Mouse (Mus musculus) midbrain, embryonic 15.5 days (tissue): Measurements from ENCODE around the gene Baz2b. TPM values are rescaled to one million over a fixed set of nuclear protein-coding genes. Genes with fewer than 3 reads are reported as not detected.
A peak's percentile ranks its signal among the peaks of the same experiment; 100 is the strongest.
"Not testable (repeated sequence)": the region's sequence is repeated elsewhere in the genome, so short reads cannot be mapped to it uniquely, and the experiment has no call there.

Experiments used
- ATAC-seq: fragments of 200-750 bp; cut with Nextera tagmentation; replicated peaks from 2 replicates; pipeline ENCODE4 v1.8.0; 2017; ENCODE audit warnings: moderate TSS enrichment
- H3K27ac ChIP-seq: fragments of 300-500 bp; sonication (generic); 2 replicates; pipeline ENCODE4 v1.5.1; 2015; ENCODE audit warnings: mild to moderate bottlenecking, inconsistent platforms
- H3K27me3 ChIP-seq: fragments of 300-500 bp; sonication (generic); replicated peaks from 2 replicates; pipeline ENCODE4 v1.6.1; 2015; ENCODE audit warnings: inconsistent platforms
- H3K36me3 ChIP-seq: fragments of 300-500 bp; sonication (generic); replicated peaks from 2 replicates; pipeline ENCODE4 v1.6.1; 2015; ENCODE audit warnings: inconsistent platforms
- H3K4me1 ChIP-seq: fragments of 300-500 bp; sonication (generic); 2 replicates; pipeline ENCODE4 v1.6.1; 2015; ENCODE audit warnings: inconsistent platforms
- H3K4me2 ChIP-seq: fragments of 300-500 bp; sonication (generic); 2 replicates; pipeline ENCODE4 v1.6.1; 2015; ENCODE audit warnings: inconsistent platforms, mild to moderate bottlenecking, moderate library complexity
- H3K4me3 ChIP-seq: fragments of 300-500 bp; sonication (generic); 2 replicates; pipeline ENCODE4 v1.5.1; 2015; ENCODE audit warnings: mild to moderate bottlenecking, inconsistent platforms
- H3K9ac ChIP-seq: fragments of 300-500 bp; sonication (generic); 2 replicates; pipeline ENCODE4 v1.6.1; 2015; ENCODE audit warnings: mild to moderate bottlenecking, inconsistent platforms
- H3K9me3 ChIP-seq: fragments of 300-500 bp; sonication (generic); 2 replicates; pipeline ENCODE4 v1.6.1; 2016; ENCODE audit warnings: inconsistent platforms
- WGBS: fragments of 180-500 bp; shearing (Covaris S2); methylation state at CpG from one replicate; pipeline ENCODE4 v1.1.7; 2015; ENCODE audit warnings: mixed read lengths; 5-methylcytosine and 5-hydroxymethylcytosine counted together
- polyA plus RNA-seq: library from polyadenylated mRNA; unstranded; fragments of >200 nt; fragmentation: Nextera tagmentation; extraction: Ambion mirVana; gene quantifications from 2 replicates; pipeline ENCODE4 v1.2.1, GENCODE M21; 2015

Baz2b gene
- polyA plus RNA-seq, 1 experiment from 2014 or later = 86.7 TPM

DNA sequence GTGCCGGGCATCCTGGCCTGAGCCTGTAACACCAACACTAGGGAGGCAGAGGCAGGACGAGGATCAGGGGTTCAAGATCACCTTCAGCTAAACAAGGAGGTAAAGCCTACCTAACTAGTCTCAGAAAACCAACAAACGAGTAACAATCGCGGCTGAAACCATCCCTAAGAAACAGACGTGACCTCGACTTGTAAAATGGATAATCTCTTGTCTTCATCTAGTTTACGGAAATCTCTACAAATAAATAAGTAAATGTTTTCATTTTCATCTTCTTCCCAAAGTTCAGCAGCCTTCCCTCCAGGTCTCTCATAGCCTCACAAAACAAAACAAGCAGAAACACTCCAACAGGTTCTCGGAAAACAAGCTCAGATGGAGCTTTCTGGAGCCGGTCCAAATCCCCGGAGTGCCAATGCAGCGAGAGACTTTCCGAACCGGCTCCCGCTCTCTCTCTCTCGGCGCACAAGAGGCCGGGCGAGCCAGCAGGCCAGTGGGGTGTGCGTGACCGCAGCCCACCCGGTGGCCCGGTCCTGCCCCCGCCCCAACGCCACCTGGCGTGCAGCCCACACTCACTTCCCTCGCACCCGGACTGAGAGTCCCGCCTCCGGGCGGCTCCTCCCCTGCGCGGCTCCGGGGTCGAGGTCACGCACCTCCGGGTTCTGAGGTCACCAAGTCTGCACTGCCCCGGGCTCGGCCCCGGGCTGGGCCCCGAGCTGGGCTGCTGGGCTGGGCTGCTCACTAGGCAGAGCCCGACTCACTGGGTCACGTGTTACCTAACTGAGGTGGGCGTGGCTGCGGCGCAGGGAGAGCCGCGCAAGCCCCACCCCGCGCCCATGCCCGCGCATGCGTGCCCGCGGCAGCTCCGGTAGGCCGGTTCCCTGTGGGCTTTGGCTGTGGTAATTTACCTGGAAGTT, 327.6 kb downstream of the Baz2b start, which contains the start of gene Wdsub1:
Gene Wdsub1, minus strand, starts transcription at position 761 of the 911 bp plus-strand sequence.
- Histone ChIP-seq H3K27me3 (no peaks in the 10 kb centered on the region), H3K36me3 (no peaks in the 10 kb centered on the region)
- 4% methylated on average over 57 of the region's 57 CpGs for WGBS

DNA sequence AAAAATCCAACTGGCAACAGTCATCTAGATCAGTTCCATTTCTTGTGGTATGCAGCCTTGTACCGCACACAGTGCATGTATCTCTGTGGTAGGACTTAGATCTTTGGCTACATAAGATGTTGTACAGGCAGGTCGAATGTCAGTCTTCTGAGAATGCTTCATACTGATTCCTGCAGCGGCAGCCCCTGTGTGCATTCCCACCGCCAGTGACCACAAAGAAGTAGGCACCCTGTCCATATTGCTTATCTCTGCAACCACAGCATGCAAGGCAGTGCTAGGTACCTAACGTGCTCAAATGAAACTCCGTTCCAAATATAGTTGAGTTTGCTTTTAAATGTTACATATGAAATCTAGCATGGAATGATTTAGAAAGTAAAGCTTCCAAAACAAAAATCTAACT, 328.2 kb downstream of the Baz2b start:
- H3K9ac ChIP-seq = no peak overlapping the region
- 79% methylated on average over 6 of the region's 6 CpGs for WGBS

More for the DNA sequence above, 327.6 kb downstream of the Baz2b start, which contains the start of gene Wdsub1:
- H3K27ac ChIP-seq = peak within 1 kb of the TSS; percentile 51; the same call in 1 of the 2 replicates
- peak within 1 kb of the TSS; percentile 97 for H3K4me2 ChIP-seq
- peaks cover 6% of the 10 kb centered on the region for H3K4me1 ChIP-seq
- peak within 1 kb of the TSS; percentile 73 for H3K9ac ChIP-seq
- ATAC-seq = peak; percentile 96
- peak within 1 kb of the TSS; percentile 93 for H3K4me3 ChIP-seq
- no peaks in the 10 kb centered on the region for H3K9me3 ChIP-seq

DNA sequence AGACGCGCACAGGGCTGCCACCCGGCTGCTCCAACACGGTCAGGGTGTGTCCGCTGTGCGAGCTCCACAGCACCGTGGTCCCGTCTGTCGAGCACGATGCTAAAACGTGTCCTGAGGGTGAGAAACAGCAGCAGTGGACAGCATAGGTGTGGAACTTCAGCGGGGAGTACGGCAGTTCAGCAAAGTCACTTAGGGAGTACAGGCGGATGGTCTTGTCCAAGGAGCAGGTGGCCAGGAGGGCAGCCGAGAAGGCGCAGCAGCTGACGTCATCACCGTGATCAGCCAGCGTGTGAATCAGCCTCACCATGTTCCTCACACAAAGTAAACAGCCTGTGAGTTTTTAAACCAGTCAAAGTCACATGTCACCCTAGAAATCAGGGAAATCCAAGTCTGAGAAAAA, 331.4 kb downstream of the Baz2b start:
- no peak overlapping the region for H3K9ac ChIP-seq
- no peak for ATAC-seq
- H3K4me1 ChIP-seq = peaks cover 6% of the 10 kb centered on the region
- H3K36me3 ChIP-seq = no peaks in the 10 kb centered on the region
- H3K4me2 ChIP-seq = no peak overlapping the region
- H3K9me3 ChIP-seq = no peaks in the 10 kb centered on the region
- H3K27me3 ChIP-seq = no peaks in the 10 kb centered on the region
- no peak overlapping the region for H3K4me3 ChIP-seq
- WGBS = 84% methylated on average over 19 of the region's 19 CpGs
- H3K27ac ChIP-seq = no peak overlapping the region

More for the DNA sequence above, 328.2 kb downstream of the Baz2b start:
- Histone ChIP-seq H3K27ac (no peak overlapping the region), H3K4me2 (peak overlapping the region; percentile 97), H3K9me3 (no peaks in the 10 kb centered on the region), H3K4me3 (peak overlapping the region; percentile 93), H3K4me1 (peaks cover 6% of the 10 kb centered on the region), H3K27me3 (no peaks in the 10 kb centered on the region), H3K36me3 (no peaks in the 10 kb centered on the region)
- no peak for ATAC-seq

DNA sequence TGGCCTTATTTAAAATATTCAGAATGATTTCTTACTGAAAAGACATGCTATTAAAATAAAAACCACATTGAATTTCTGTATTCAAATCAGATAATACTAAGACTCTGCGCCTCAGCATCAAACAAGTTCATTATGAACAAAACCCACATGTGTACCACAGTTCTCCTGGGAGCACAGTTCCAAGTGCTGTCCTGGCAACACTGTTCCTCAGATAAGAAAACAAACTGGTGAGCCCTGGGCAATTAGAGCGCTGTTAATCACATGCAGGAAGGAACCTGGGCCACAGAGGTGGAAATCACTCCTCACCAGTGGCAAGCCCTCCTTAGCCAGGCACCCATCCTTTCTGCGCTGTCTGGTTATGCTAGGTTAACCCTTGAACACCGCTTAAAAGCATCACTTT, 332.3 kb downstream of the Baz2b start:
- no peak overlapping the region for H3K4me3 ChIP-seq
- ATAC-seq = no peak
- no peak overlapping the region for H3K9ac ChIP-seq
- no peak overlapping the region for H3K27ac ChIP-seq
- 72% methylated on average over 4 of the region's 4 CpGs for WGBS
- H3K9me3 ChIP-seq = no peaks in the 10 kb centered on the region
- H3K4me1 ChIP-seq = peaks cover 6% of the 10 kb centered on the region
- H3K36me3 ChIP-seq = no peaks in the 10 kb centered on the region
- H3K27me3 ChIP-seq = no peaks in the 10 kb centered on the region
- H3K4me2 ChIP-seq = no peak overlapping the region

DNA sequence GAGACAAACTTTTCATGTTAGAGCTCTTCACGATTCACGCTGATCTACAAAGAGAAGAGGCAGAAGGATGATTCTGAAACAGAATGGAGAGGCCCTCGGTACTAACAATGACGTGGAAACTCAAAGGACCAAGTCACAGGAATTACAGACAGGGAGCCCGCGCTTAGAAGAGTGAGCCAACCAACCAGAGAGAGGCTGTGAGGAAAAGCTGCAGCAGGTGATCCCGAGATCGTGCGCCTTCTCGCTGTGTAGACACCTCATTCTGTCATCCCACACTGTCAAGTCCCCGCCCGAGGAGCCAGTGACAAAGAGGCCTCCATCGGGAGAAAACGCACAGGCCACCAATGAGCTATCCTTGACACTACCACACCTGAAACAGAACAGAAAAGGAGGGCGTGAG, 333.2 kb downstream of the Baz2b start:
- Histone ChIP-seq H3K27ac (no peak overlapping the region), H3K27me3 (no peaks in the 10 kb centered on the region), H3K4me1 (0 out of 2 replicates have a peak, but pooled peaks cover 2% of the 10 kb centered on the region), H3K4me3 (no peak overlapping the region), H3K4me2 (no peak overlapping the region), H3K9ac (no peak overlapping the region), H3K36me3 (no peaks in the 10 kb centered on the region), H3K9me3 (no peaks in the 10 kb centered on the region)
- peak; percentile 54; the same call in 1 of the 2 replicates for ATAC-seq
- WGBS = 90% methylated on average over 15 of the region's 15 CpGs

DNA sequence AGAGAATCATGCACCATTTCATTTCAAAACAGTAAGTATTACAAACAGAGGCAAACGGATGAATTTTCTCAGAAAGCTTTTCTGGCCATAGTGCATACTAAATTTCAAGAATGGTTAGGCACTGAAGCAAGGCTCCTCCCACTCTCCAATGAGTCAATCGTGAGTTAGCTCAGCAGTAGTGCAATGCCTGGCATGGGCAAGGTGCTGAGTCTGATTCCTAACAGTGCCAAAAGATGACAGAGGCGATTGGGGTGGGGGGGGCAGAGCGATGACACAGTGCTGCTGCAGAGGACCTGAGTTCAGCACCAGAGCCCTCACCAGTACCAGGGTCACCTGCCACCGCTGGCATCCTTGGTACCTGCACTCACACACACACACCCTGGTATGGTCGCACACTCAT, 339.1 kb downstream of the Baz2b start:
- Histone ChIP-seq H3K9me3 (no peaks in the 10 kb centered on the region), H3K36me3 (no peaks in the 10 kb centered on the region), H3K27ac (no peak overlapping the region), H3K4me1 (no peaks in the 10 kb centered on the region), H3K4me3 (no peak overlapping the region), H3K27me3 (no peaks in the 10 kb centered on the region), H3K9ac (no peak overlapping the region), H3K4me2 (no peak overlapping the region)
- no peak for ATAC-seq
- WGBS = 92% methylated on average over 6 of the region's 6 CpGs

DNA sequence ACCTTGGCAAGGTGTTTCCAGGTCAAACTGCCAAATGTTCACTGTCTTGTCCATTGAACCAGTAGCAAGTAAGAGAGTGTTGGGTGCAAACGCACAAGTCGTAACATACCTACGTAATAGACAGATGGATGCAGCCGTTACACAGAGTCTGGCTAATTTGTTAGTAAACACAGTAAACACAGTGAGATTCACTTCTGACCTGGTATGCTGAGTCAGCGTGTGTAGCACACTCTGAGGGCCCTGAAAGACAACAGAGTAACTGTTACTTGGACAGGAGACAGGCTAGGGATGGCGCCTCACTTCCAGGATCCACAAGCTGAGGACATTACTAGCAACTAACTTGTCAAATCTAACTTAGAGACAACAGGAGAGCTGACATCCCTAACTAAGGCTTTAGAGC, 347.0 kb downstream of the Baz2b start:
- H3K4me2 ChIP-seq = no peak overlapping the region
- no peak overlapping the region for H3K9ac ChIP-seq
- H3K27me3 ChIP-seq = no peaks in the 10 kb centered on the region
- no peaks in the 10 kb centered on the region for H3K36me3 ChIP-seq
- WGBS = 91% methylated on average over 6 of the region's 6 CpGs
- no peak overlapping the region for H3K4me3 ChIP-seq
- no peaks in the 10 kb centered on the region for H3K4me1 ChIP-seq
- no peaks in the 10 kb centered on the region for H3K9me3 ChIP-seq
- no peak for ATAC-seq
- no peak overlapping the region for H3K27ac ChIP-seq

DNA sequence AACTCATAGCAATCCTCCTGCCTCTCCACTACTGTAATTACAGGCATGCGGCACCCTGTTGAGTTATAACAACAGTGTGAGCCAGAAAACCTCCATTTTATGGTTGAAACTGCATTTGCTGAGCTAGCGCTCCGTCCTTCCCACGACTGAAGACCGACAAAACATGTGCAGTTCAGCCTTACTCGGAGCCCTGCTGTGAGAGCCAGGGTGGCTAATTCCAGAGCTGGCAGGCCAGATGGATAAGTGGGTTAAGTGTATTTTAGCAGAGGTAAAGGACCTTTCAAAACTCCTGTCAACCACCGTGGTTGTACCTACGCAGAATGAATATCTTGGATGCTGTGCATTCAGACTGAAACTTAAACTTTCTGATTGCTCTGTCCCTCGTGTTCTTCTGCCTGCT, 355.3 kb downstream of the Baz2b start:
- 86% methylated on average over 9 of the region's 9 CpGs for WGBS
- Histone ChIP-seq H3K4me2 (no peak overlapping the region), H3K4me1 (no peaks in the 10 kb centered on the region), H3K9ac (no peak overlapping the region), H3K27ac (no peak overlapping the region), H3K9me3 (no peaks in the 10 kb centered on the region), H3K36me3 (no peaks in the 10 kb centered on the region), H3K27me3 (no peaks in the 10 kb centered on the region), H3K4me3 (no peak overlapping the region)
- no peak for ATAC-seq

DNA sequence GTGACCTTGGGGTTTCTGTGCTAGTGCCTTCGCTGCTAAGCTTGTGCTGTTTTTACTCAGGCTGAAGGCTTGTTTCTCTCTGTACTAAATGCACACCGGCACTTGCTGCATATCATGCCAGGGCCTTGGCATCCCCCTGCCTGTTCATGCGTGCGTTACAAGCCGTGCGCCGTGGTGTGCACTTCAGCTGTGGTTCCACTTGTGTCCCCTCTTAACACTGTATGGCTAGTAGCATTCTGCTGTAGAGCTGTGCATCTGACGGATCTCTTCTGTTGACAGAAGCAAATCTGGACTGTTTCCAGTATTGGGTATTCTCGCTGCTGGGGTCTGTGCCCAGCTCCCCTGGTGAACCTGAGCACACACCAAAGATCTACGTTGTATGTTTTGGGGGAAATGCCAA, 356.1 kb downstream of the Baz2b start:
- H3K27ac ChIP-seq = no peak overlapping the region
- H3K4me2 ChIP-seq = no peak overlapping the region
- H3K27me3 ChIP-seq = no peaks in the 10 kb centered on the region
- no peaks in the 10 kb centered on the region for H3K4me1 ChIP-seq
- no peaks in the 10 kb centered on the region for H3K36me3 ChIP-seq
- no peak for ATAC-seq
- 89% methylated on average over 10 of the region's 10 CpGs for WGBS
- no peaks in the 10 kb centered on the region for H3K9me3 ChIP-seq
- H3K9ac ChIP-seq = no peak overlapping the region
- H3K4me3 ChIP-seq = no peak overlapping the region

DNA sequence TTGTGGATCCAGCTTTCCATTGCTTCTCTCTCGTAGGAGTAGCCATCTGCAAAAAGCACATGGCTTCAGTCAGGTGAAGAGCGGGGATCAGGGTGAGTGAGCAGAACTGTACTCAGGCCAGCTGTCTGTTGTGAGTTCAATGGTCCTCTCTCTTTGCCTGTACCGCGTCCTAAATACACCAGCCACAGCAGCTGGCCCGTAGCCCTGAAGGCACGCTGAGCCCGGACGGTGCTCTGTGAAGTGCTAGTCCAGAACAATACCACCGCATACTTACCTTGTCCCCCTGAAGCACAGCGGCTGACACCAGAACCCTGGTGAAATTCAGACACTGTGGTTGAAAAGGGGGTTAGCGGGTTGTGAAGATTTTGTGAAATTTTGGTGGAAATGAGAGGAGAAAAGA, 356.7 kb downstream of the Baz2b start:
- no peaks in the 10 kb centered on the region for H3K4me1 ChIP-seq
- no peak overlapping the region for H3K9ac ChIP-seq
- H3K9me3 ChIP-seq = no peaks in the 10 kb centered on the region
- H3K27ac ChIP-seq = no peak overlapping the region
- 74% methylated on average over 11 of the region's 11 CpGs for WGBS
- no peak overlapping the region for H3K4me2 ChIP-seq
- H3K4me3 ChIP-seq = no peak overlapping the region
- H3K27me3 ChIP-seq = no peaks in the 10 kb centered on the region
- H3K36me3 ChIP-seq = no peaks in the 10 kb centered on the region
- ATAC-seq = no peak

DNA sequence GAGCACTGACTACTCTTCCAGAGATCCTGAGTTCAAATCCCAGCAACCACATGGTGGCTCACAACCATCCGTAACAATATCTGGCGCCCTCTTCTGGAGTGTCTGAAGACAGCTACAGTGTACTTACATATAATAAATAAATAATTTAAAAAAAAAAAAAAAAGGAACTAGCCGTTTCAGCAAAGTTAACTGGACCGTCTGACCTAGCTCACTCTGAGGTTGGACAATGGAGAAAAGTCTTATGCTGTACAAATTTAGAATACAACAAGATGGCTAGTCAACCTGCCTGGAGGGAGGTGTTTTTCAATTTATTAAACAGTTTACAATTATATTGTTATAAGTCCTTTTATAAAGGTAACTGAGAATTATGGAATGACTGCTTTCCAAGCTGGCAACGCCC, 357.8 kb downstream of the Baz2b start:
- not testable (repeated sequence) for ATAC-seq, H3K4me1 ChIP-seq, H3K27me3 ChIP-seq, H3K4me2 ChIP-seq, H3K9ac ChIP-seq, H3K4me3 ChIP-seq, H3K36me3 ChIP-seq, H3K27ac ChIP-seq, H3K9me3 ChIP-seq
- WGBS = 89% methylated on average over 5 of the region's 5 CpGs
